Mouse (Mus musculus) liver (tissue): ENCODE results near the gene Btbd9.
"Not testable (repeated sequence)": the region's sequence is repeated elsewhere in the genome, so short reads cannot be mapped to it uniquely, and the experiment has no call there.

Source experiments
- DNase-seq: peaks from one replicate; pipeline ENCODE4 v3.0.0-alpha.2; 2020; ENCODE audit warnings: mixed read lengths

The Btbd9 gene

GRCm38 (mm10) chr17:30553027-30553937 lies 23.0 kb downstream of the Btbd9 start:
- no peak for DNase-seq

GRCm38 (mm10) chr17:30550774-30551107 lies 25.5 kb downstream of the Btbd9 start:
- no peak for DNase-seq

- no peak for DNase-seq
Observed at GRCm38 (mm10) chr17:30549899-30550773, 26.2 kb downstream of the Btbd9 start.

- DNase-seq = no peak
Observed at GRCm38 (mm10) chr17:30539098-30539497, 37.2 kb downstream of the Btbd9 start.

- no peak for DNase-seq
Observed at GRCm38 (mm10) chr17:30536651-30537050, 39.6 kb downstream of the Btbd9 start.

- DNase-seq = no peak
Observed at GRCm38 (mm10) chr17:30533098-30533497, 43.2 kb downstream of the Btbd9 start.

GRCm38 (mm10) chr17:30530542-30530940 lies 45.7 kb downstream of the Btbd9 start:
- DNase-seq = no peak

- DNase-seq = no peak
Observed at GRCm38 (mm10) chr17:30529632-30530541, 46.4 kb downstream of the Btbd9 start.

GRCm38 (mm10) chr17:30525405-30526295 lies 50.6 kb downstream of the Btbd9 start:
- DNase-seq = no peak

- DNase-seq = no peak
Observed at GRCm38 (mm10) chr17:30524451-30524850, 51.8 kb downstream of the Btbd9 start.

- DNase-seq = no peak
Observed at GRCm38 (mm10) chr17:30523783-30524182, 52.5 kb downstream of the Btbd9 start.

- no peak for DNase-seq
Observed at GRCm38 (mm10) chr17:30522406-30523078, 53.7 kb downstream of the Btbd9 start.

GRCm38 (mm10) chr17:30519172-30519512 lies 57.1 kb downstream of the Btbd9 start:
- not testable (repeated sequence) for DNase-seq

GRCm38 (mm10) chr17:30518431-30519171 lies 57.7 kb downstream of the Btbd9 start:
- no peak for DNase-seq

- no peak for DNase-seq
Observed at GRCm38 (mm10) chr17:30516580-30517340, 59.5 kb downstream of the Btbd9 start.

GRCm38 (mm10) chr17:30515401-30515800 lies 60.9 kb downstream of the Btbd9 start:
- DNase-seq = no peak

- no peak for DNase-seq
Observed at GRCm38 (mm10) chr17:30513034-30513433, 63.3 kb downstream of the Btbd9 start.

GRCm38 (mm10) chr17:30512531-30512930 lies 63.8 kb downstream of the Btbd9 start:
- DNase-seq = no peak

GRCm38 (mm10) chr17:30512007-30512406 lies 64.3 kb downstream of the Btbd9 start:
- DNase-seq = no peak

- no peak for DNase-seq
Observed at GRCm38 (mm10) chr17:30511399-30511798, 64.9 kb downstream of the Btbd9 start.
